ENCODE assay signal across 13 mouse cellular contexts in genomic region chr1:167801923-167802322, GRCm38 (mm10).
DNase-seq lines count a peak whose midpoint lies in the region; ATAC-seq and TF ChIP-seq lines count a peak whose summit lies in the region.
"Had no signal": no experiment of that assay in that cellular context is flagged by ENCODE, and none has a peak within 500 bp of the region (broad histone marks: within the 10 kb centered on the region; RNA-seq: fewer than 3 reads in every experiment).

No protein-coding gene starts in this region.

- no peaks in the 10 kb centered on the region for H3K36me3 ChIP-seq in neural tube, embryonic 11.5 days (ENCODE audit: control insufficient read depth, insufficient read depth, low read length)
- H3K36me3 ChIP-seq in forebrain, embryonic 15.5 days: no peaks in the 10 kb centered on the region
- no peaks in the 10 kb centered on the region for H3K36me3 ChIP-seq in hindbrain, postnatal 0 days (ENCODE audit: insufficient read depth, low read length)
- H3K36me3 ChIP-seq in neural tube, embryonic 13.5 days: no peaks in the 10 kb centered on the region

- WGBS in neural tube, embryonic 11.5 days: 51% methylated on average over 4 of the region's 4 CpGs
- WGBS in forebrain, embryonic 15.5 days: 22% methylated on average over 4 of the region's 4 CpGs
- 31% methylated on average over 4 of the region's 4 CpGs for WGBS in hindbrain, postnatal 0 days
- 44% methylated on average over 4 of the region's 4 CpGs for WGBS in neural tube, embryonic 13.5 days

- no peaks in the 10 kb centered on the region for H3K4me1 ChIP-seq in neural tube, embryonic 11.5 days (ENCODE audit: control insufficient read depth, insufficient read depth, low read length)
- peaks cover 21% of the 10 kb centered on the region for H3K4me1 ChIP-seq in forebrain, embryonic 15.5 days
- no peaks in the 10 kb centered on the region for H3K4me1 ChIP-seq in hindbrain, postnatal 0 days (ENCODE audit: insufficient read depth, low read length)
- peaks cover 43% of the 10 kb centered on the region for H3K4me1 ChIP-seq in neural tube, embryonic 13.5 days (replicated peaks)

- no peak overlapping the region for H3K4me2 ChIP-seq in neural tube, embryonic 11.5 days (ENCODE audit: low read depth)
- H3K4me2 ChIP-seq in forebrain, embryonic 15.5 days (replicated peaks): peak overlapping the region; percentile 88
- peak overlapping the region; percentile 83 for H3K4me2 ChIP-seq in hindbrain, postnatal 0 days (ENCODE audit: low read depth, low read length)
- peak overlapping the region; percentile 80 for H3K4me2 ChIP-seq in neural tube, embryonic 13.5 days

- 0 out of 2 replicates have a peak, but pooled peaks cover 3% of the 10 kb centered on the region for H3K27me3 ChIP-seq in neural tube, embryonic 11.5 days (ENCODE audit: control insufficient read depth, insufficient read depth, low read length)
- H3K27me3 ChIP-seq in forebrain, embryonic 15.5 days: no peaks in the 10 kb centered on the region
- no peaks in the 10 kb centered on the region for H3K27me3 ChIP-seq in hindbrain, postnatal 0 days (ENCODE audit: insufficient read depth, low read length)
- peaks cover 48% of the 10 kb centered on the region for H3K27me3 ChIP-seq in neural tube, embryonic 13.5 days
- H3K27me3 ChIP-seq: CH12.LX had no signal

- no peak overlapping the region for H3K9ac ChIP-seq in neural tube, embryonic 11.5 days (ENCODE audit: low read length)
- H3K9ac ChIP-seq in forebrain, embryonic 15.5 days (replicated peaks): 0 out of 2 replicates have a peak overlapping the region, but pooled peaks have one; percentile 56
- no peak overlapping the region for H3K9ac ChIP-seq in hindbrain, postnatal 0 days (replicated peaks; ENCODE audit: low read length)
- no peak overlapping the region for H3K9ac ChIP-seq in neural tube, embryonic 13.5 days

- H3K4me3 ChIP-seq in neural tube, embryonic 11.5 days (ENCODE audit: low read depth, low read length): no peak overlapping the region
- peak overlapping the region; percentile 59; the same call in 1 of the 2 replicates for H3K4me3 ChIP-seq in forebrain, embryonic 15.5 days
- H3K4me3 ChIP-seq in hindbrain, postnatal 0 days (ENCODE audit: low read length): no peak overlapping the region
- H3K4me3 ChIP-seq in neural tube, embryonic 13.5 days: no peak overlapping the region
- H3K4me3 ChIP-seq: erythroblast, embryonic 14.5 days; myocyte had no signal

- peak; percentile 11; the same call in 1 of the 2 replicates for ATAC-seq in neural tube, embryonic 11.5 days (ENCODE audit: insufficient read depth, low FRiP score, low TSS enrichment)
- peak; percentile 7; the same call in 1 of the 2 replicates for ATAC-seq in forebrain, embryonic 15.5 days (replicated peaks)
- no peak for ATAC-seq in hindbrain, postnatal 0 days
- ATAC-seq in neural tube, embryonic 13.5 days (ENCODE audit: low read depth): peak; percentile 10; the same call in 1 of the 2 replicates
- no peak for ATAC-seq in monocyte, adult 5-6 weeks (replicated peaks; ENCODE audit: insufficient number of reproducible peaks, low FRiP score, low TSS enrichment, poor library complexity, severe bottlenecking)

- no peak for DNase-seq in neural tube, embryonic 11.5 days (ENCODE audit: low spot score)
- no peak for DNase-seq in neural tube, embryonic 10.5 days (ENCODE audit: extremely low spot score, low spot score)
- DNase-seq in hindbrain, postnatal 0 days (ENCODE audit: low spot score): no peak
- no peak for DNase-seq in urinary bladder, adult 2 months (ENCODE audit: low spot score)
- DNase-seq: gastrocnemius, postnatal 14 days; lung, postnatal 10 days had no signal

- no peak overlapping the region for H3K27ac ChIP-seq in neural tube, embryonic 11.5 days (ENCODE audit: low read depth, low read length)
- peak overlapping the region; percentile 92 for H3K27ac ChIP-seq in forebrain, embryonic 15.5 days (replicated peaks)
- peak overlapping the region; percentile 75; the same call in 1 of the 2 replicates for H3K27ac ChIP-seq in hindbrain, postnatal 0 days
- peak overlapping the region; percentile 90 for H3K27ac ChIP-seq in neural tube, embryonic 13.5 days (replicated peaks)
- H3K27ac ChIP-seq: kidney, postnatal 0 days had no signal

- no peak for TF ChIP-seq CTCF in hindbrain, postnatal 0 days (IDR thresholded peaks at IDR 0.05; ENCODE audit: low read depth)

- H3K9me3 ChIP-seq in neural tube, embryonic 11.5 days (ENCODE audit: control insufficient read depth, low read length): no peaks in the 10 kb centered on the region
- no peaks in the 10 kb centered on the region for H3K9me3 ChIP-seq in forebrain, embryonic 15.5 days
- no peaks in the 10 kb centered on the region for H3K9me3 ChIP-seq in hindbrain, postnatal 0 days (ENCODE audit: low read length)
- no peaks in the 10 kb centered on the region for H3K9me3 ChIP-seq in neural tube, embryonic 13.5 days

Comparison
In these comparisons a context has a peak if more than half of its experiments do, and no peak if none do; other contexts are left out.
1. ATAC-seq: peak in neural tube, embryonic 11.5 days (single experiment), forebrain, embryonic 15.5 days (single experiment) and neural tube, embryonic 13.5 days (single experiment); none in hindbrain, postnatal 0 days (single experiment) and monocyte, adult 5-6 weeks (single experiment).